ENCODE assay signal across 10 mouse cellular contexts in the genomic region with DNA sequence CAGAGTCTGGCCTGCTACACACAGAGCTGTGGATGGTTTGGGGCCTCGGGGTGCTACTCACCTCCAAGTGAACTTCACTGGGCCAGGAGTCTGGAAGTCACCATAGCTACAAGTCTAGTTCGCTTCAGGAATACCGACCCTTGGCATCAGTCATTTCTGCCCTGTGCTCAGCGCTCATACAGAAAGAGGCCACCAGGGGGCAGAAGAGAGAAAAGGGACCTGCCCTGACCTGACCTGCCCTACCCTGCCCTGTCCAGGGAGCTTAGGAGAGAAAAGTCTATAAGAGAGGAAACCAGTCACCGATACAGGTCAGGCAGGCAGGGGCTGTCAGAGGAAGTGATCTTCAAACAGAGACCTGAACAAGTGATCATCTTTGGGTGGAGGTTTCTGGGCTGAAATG. TPM values are rescaled to one million over a fixed set of nuclear protein-coding genes. Genes with fewer than 3 reads are reported as not detected.
DNase-seq lines count a peak whose midpoint lies in the region; ATAC-seq and TF ChIP-seq lines count a peak whose summit lies in the region.
"Had no signal": no experiment of that assay in that cellular context is flagged by ENCODE, and none has a peak within 500 bp of the region (broad histone marks: within the 10 kb centered on the region; RNA-seq: fewer than 3 reads in every experiment).

No protein-coding gene starts in this region.

- TF ChIP-seq CTCF in spleen, adult 2 months (IDR thresholded peaks at IDR 0.05; ENCODE audit: extremely low read depth, insufficient read depth, insufficient read length, insufficient replicate concordance): peak; percentile 24; the same call in 1 of the 2 replicates

- DNase-seq in gastrocnemius, postnatal 10 days: peak; percentile 48
- no peak for DNase-seq in gastrocnemius, adult 8-10 months (ENCODE audit: low spot score in 2 of 2)
- no peak for DNase-seq in spleen, adult 2 months (ENCODE audit: low read depth in 1 of 2, low spot score in 2 of 2)
- DNase-seq in spleen, postnatal 36 days (ENCODE audit: low spot score in 2 of 2): no peak
- DNase-seq in thymus, postnatal 0 days (ENCODE audit: low spot score): peak; percentile 6
- no peak for DNase-seq in layer of hippocampus, postnatal 36 days
- DNase-seq in cerebellum, adult 11-12 months: no peak

- no peaks in the 10 kb centered on the region for H3K27me3 ChIP-seq in spleen, adult 2 months (ENCODE audit: control insufficient read depth, insufficient read depth, low read length)

- H3K36me3 ChIP-seq in spleen, adult 2 months (ENCODE audit: control insufficient read depth, insufficient read depth, low read length): no peaks in the 10 kb centered on the region
- H3K36me3 ChIP-seq: lung, embryonic 15.5 days had no signal

- no peak overlapping the region for H3K4me3 ChIP-seq in spleen, adult 2 months (ENCODE audit: extremely low read depth, insufficient read depth, insufficient read length)
- H3K4me3 ChIP-seq: lung, embryonic 15.5 days had no signal

- peak; percentile 75 for ATAC-seq in erythroblast, adult 5-6 weeks (replicated peaks; ENCODE audit: low FRiP score, poor library complexity, severe bottlenecking)

- no peaks in the 10 kb centered on the region for H3K4me1 ChIP-seq in spleen, adult 2 months (ENCODE audit: control insufficient read depth, insufficient read depth, insufficient read length)
- H3K4me1 ChIP-seq: lung, embryonic 15.5 days had no signal

- 79% methylated on average over 5 of the region's 5 CpGs for WGBS in spleen, adult 2 months

- TF ChIP-seq POLR2A in spleen, adult 2 months (IDR thresholded peaks at IDR 0.05; ENCODE audit: low read depth, low read length): no peak

- no peak overlapping the region for H3K27ac ChIP-seq in spleen, adult 2 months (ENCODE audit: insufficient read depth, low read length)
- H3K27ac ChIP-seq: lung, embryonic 15.5 days had no signal

RNA-seq across cellular contexts. Expression of a gene that starts 6.2 kb away (rescaled TPM):
- under 1 TPM; 0.07 to 0.25 TPM for total RNA-seq in gastrocnemius, postnatal 10 days (2021)
- total RNA-seq in gastrocnemius, adult 8-10 months (2022): under 1 TPM in 1 of 4 experiments, not detected in 3; 0.12 TPM
- not detected in 2 replicates for polyA plus RNA-seq in spleen, adult 2 months (2012; rRNA removed)
- not detected in 2 replicates for total RNA-seq in erythroblast, adult 5-6 weeks (2015; ENCODE audit: low replicate concordance)
- total RNA-seq in erythroblast, adult 5-6 weeks (2017; ENCODE audit: low replicate concordance): not detected in 2 replicates
- polyA plus RNA-seq in thymus, postnatal 0 days (2015; fragmentation: Nextera tagmentation; extraction: Ambion mirVana): 0.04 TPM in 1 of 2 replicates, not detected in the other
- 100 to 1,000 TPM; 118 to 130 TPM for total RNA-seq in layer of hippocampus, postnatal 36 days (2021)
- total RNA-seq: heart, adult 18-20 months had no signal

Comparison
In these comparisons a context has a peak if more than half of its experiments do, and no peak if none do; other contexts are left out.
1. DNase-seq: peak in gastrocnemius, postnatal 10 days (single experiment) and thymus, postnatal 0 days (single experiment); none in gastrocnemius, adult 8-10 months (0 of 2), spleen, adult 2 months (0 of 2), spleen, postnatal 36 days (0 of 2), layer of hippocampus, postnatal 36 days (0 of 2) and cerebellum, adult 11-12 months (single experiment).
2. RNA of a gene that starts 6.2 kb away (total RNA-seq): 118 to 130 TPM in layer of hippocampus, postnatal 36 days; 0.07 to 0.25 TPM in gastrocnemius, postnatal 10 days, 0.12 TPM in gastrocnemius, adult 8-10 months and not detected in erythroblast, adult 5-6 weeks; every median in the first group is over 10 times any median in the second.